Mouse (Mus musculus) thymus, postnatal 14 days (tissue): ENCODE data around the gene Tgfbi.
A peak's percentile ranks its signal among the peaks of the same experiment; 100 is the strongest.

ENCODE experiments used
- DNase-seq: peaks from one replicate; pipeline ENCODE4 v3.0.0; 2021

The Tgfbi gene

DNA sequence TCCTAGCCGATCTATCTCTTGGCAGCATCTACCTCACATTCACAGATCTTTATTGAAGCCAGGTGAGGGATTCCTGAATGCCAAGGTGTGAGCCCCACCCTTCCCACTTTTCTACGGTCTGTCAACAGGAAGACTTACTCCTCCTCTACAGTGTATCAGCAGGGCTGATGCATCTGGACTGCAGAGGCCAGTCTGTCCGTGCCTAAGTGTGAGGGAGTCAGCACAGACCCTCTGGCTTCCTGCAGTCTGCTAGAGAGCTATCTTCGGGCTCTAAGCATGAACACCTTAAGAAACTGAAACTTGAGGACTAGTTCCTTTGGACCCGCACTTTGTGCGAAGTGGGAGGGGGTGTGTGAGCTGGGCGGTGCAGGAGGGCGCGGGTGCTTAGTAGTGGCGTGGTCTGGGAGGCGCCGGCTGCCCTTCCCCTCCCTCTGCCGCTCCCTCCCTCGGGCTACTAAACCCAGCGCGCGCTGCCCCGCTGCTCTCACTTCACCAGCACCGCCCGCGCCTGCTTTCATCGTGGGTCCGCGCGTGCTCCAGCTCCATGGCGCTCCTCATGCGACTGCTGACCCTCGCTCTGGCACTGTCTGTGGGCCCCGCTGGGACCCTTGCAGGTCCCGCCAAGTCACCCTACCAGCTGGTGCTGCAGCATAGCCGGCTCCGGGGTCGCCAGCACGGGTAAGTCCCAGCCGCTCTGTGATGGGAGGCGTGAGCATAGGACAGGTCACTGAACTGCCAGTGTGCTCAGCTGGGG is at the start of gene Tgfbi:
Gene Tgfbi (plus strand): TSS at position 421 of the 754 bp plus-strand sequence.
- peak; percentile 6 for DNase-seq

DNA sequence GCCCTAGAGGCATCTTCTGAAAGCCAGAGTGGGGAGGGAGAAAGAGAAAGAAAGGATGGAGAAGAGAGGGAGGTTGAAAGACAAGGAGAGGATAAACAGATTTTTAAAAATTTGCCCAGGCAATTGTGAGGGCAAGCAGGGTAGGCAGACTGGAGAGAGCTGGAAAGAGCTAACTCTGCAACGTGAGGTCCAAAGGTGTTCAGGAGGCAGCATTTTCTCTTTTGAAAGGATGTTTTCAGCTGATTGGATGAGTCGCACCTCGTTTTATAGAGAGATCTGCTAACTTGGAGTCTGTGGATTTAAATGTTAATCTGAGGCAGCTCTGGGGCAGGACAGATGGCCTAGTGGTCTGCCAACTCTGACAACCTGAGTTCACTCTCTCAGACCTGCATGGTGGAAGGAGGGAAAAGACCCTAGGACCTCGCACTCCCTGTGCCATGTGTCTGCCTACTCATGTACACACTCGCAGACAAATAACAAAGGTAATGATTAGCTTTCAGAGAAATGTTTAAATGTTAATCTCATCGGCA is 49.4 kb upstream of the Tgfbi start:
- DNase-seq: no peak

DNA sequence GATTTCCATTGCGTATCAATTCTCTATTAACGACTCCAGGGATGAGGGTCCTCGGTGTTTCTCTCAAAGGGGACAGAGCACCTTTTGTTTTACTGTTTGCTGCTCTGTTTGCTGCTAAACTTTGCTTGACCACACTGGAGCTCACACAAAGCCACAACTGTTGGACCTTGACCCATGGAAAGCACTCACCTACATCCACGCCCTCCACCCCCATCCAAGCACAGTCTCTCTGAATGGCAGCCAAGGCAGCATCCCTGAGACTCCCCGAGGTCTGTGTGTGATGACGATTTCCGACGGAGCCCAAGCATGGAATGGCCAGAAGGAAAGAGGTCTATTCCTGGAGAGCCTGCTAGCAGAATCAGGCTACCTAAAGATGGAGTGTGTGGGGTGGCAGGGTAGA is 48.2 kb upstream of the Tgfbi start:
- no peak for DNase-seq

DNA sequence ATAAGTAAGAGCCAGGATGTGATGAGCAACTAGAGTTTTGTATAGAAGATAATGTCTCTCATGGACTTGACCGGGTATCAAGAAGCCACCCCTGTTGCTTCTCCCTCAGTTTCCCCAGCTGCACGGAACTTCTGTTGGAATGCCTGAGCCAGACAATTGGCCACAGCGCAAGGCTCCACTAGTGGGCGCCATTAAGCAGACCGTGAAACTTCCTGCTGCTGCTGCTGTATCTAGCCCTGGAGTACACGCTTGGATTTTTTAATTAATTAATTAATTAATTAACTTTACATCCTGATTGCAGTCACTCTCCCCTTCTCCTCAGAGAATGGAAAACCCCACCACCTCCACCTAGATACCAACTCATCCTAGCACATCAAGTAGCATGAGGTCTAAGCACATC is 46.2 kb upstream of the Tgfbi start:
- peak; percentile 48 for DNase-seq

DNA sequence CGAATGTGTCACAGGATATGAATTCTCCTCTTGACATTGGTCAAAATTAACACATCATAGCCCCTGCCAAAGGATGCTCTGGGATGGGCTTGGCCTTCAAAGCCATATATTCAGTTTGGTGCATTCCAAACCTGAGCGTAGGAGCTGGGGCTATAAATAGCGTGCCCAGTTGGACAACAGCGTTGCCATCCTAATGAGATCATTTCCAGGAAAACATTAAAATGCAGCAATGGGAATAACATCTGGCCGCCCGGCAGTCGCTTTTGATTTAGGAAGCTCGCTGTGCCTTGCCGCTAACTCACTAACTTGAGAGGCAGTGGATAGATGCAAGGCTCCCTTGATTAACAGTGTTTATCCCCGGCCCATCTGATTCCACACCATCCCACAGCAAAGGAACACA is 43.0 kb upstream of the Tgfbi start:
- DNase-seq: no peak

DNA sequence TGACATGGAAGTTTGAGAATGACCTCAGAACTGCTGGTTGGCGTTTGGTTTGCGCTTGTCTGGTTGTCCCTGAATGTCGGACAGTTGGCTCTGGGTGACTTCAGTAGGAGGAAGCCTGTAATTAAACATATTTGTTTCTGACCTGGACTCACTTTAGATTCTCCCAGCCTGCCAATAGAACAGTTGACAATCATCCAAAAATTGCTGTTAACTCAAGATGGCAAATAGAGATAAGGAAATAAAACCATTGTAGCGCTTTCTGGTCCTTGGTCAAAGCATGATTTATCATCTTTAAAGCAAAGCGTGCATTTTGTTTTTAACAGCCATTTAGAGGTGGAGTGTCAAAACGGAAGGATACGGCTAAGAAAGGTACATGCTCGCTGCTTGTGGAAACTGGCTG is 37.7 kb upstream of the Tgfbi start:
- DNase-seq: no peak

DNA sequence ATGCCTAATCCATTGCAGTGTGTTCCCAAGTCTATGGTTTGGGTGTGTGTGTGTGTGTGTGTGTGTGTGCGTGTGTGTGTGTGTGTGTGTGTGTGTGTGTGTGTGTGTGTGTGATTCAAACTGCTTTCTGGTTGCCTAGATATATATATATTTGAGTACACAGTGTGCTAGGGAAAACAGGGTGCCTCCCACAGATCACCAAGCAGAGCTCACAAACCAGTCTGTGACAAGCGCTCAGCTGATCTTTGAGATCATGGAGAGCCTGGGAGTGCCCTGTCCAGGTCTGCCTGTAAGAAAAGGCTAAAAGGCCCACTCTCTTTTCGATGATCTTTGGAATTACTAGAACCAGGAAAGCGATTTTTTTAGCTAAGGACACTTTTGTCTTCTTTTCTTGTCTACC is 34.2 kb upstream of the Tgfbi start:
- DNase-seq: no peak

DNA sequence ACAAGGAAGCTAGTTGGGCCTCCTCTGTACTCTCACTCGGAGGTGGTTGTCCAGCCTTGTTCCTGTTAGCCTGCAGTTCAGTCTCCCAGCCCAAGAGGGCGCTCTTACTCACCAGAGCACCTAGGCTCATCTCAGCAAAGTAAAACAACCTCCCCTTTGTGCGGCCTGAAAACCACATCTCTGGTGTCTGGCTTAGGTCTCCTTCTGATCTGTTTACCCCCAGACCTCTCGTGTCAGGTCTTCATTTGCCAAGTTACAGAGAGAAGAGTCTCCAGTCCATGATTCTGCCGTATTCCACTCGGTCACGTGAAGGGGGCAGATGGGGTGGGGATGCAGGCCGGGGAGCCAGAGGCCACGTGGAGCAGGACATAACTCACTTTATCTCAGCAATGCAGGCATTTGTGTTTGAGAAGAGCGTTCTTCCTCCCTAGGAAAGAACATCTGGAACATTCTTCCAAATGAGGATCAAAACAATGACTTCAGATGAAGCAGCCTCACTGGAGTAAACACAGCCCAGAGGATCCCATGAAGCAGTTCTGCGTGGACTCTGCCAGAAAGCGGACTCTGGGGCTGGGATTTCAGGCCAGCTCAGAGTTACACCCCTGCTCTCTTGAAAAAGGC is 33.5 kb upstream of the Tgfbi start:
- DNase-seq: peak; percentile 70

DNA sequence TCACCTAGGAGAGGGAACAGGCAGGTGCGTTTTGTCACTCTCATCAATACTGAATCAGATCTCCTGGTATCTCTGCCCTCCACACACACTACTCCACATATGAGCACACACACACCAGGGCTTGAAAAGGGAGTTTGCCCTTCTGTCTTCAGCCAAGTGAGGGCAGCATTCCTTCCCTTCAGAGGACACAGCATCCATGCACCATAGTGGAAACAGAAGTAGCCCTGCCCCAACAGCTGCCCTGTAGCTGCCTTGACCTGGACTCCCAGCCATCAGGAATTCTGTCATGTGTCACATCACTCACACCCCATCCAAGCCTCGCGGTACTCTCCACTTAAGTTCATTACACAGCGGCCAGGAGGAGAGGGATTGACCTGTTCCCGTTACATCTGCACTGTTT is 31.2 kb upstream of the Tgfbi start:
- DNase-seq: no peak

DNA sequence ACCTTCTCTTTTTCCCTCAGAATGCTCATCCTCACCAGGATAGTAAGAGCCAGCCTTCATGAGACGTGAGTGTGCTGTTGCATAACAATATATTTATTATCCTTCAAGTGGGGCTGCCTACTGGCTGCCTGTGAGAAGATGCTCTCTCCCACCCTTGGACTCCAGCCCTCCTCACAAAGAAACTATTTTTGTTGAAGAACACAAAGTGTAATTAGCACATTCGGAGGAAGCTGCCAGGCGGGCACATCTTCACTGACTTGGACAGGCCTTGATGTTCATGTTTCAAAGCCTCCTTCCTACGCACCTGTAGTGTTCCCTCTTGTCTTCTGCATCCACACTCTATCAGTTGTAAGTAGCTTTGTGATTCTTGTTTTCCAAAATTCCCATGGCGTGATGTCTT is 28.9 kb upstream of the Tgfbi start:
- DNase-seq: no peak

DNA sequence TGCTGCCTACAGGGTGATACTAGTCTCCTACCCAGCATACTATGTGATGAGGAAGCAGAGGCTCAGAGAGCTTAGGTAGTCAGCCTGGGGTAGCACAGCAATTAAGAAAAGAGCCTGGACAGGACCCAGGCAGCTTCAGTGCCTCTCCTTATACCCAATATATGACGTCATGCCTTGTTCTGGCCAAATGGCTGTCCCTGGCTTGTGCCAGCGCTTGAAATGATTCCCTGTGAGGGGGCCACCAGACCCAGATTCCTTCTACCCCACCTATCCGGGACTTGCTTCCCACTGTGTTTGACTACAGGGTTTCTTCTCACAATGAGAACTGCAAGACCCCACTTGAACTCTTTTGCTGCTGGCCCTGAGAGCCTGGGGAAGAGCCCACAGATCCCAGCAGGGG is 27.8 kb upstream of the Tgfbi start:
- no peak for DNase-seq

DNA sequence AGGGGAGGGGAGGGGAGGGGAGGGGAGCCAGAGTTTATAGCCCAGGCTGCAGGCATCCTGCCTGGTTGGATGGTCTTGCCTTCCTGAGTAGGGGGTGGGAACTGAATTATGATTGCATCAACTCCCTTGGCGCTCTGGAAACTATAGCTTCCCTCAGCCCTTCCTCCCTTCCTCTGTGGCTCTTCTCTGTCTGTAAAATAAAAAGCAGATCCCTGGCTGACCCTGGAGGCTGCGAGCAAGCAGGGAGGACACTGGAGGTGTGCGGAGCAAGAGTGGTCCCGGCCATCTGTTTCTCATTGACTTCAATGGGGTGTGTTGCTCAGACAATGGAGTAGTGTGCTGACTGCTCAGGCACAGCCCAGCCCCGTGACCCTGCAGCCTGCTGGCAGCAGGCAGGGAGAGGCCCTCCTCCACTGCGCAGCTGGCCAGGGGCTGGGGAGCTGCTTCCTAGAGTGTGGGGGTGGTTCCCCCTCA is 27.3 kb upstream of the Tgfbi start:
- DNase-seq: no peak

DNA sequence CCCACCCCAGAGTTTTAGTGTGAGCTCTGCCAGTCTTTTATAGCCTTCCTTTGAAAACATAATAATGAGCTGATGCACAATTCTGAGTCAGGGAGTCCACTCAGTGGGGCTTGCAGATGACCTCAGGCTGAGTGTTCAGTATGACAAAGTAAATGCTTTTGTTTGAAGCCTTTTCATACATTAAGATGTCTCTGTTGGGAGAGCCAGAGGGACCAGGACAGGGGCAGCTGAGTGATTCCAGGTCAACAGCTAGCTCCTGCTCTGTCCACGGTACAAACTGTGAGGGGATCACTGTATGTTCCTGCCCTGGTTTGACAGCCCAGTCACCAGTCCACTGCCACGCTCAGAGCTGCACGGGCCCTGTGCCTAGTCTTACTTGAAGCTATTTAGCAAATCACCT is 26.6 kb upstream of the Tgfbi start:
- DNase-seq: no peak

DNA sequence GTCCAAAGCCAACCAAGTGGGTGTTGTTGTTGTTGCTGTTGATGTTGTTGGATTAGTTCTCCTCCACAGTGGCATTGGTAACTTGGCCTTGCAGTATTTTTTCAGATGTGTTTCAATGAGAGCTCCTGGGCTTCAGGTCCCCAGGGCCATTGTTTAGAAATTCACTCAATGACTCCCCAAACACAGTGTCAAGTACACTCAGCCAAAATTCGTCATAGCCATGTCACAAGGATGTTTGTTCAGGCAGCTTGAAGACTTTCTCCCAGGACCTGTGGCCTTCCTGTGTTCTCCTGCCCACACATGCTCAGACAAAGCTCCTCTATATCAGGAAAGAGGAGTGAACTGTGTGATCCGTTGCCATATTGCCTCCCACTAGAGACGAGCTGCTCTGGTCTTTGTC is 23.3 kb upstream of the Tgfbi start:
- no peak for DNase-seq

DNA sequence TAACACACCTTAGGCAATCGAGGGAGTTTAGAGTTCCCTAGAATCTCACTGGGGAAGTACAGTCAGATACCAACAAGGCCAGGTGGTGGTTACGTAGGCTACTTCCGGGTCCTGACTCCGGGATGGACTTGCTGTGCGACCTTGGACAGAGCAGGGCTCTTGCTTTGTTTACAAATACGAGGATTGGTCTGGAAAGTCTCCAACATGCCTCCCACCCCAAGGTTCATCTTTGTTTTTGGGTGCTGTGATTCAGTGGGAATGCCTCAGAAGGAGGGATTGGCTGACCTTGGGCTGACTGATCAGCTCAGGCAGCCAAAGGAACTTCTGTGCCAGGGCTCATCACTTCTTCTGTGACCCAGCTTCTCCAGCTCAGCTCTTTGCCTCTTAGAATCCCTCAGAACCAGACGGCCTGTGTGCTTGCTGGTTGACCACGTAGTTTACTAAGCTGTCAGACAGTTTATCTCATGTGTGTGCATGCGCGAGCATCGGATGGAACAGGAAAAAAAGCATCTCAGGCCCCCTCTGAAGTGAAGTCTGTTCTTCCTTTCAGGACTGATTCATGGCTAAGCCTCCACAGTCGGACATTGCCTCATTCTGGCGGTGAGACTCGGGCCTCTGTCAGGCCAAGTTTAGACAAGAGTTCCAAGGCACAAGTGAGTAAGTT is 20.7 kb upstream of the Tgfbi start:
- DNase-seq: no peak

DNA sequence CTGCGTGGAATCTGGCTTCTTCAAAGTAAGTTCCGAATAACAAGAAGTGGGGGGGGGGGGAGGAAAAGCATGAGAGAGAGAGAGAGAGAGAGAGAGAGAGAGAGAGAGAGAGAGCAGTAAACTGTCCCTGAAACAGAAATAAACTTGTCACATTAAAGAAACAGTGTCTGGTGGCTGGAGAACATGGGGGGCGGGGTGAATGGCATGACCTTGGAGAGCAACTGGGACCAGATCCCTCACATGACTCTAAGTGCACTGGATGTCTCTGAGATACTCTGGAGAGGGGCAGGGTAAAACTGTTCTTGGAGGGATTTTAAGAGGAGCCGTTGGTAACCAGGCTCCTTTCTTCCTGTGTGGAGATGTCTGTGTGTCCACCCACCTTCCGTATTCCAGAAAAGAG is 19.1 kb upstream of the Tgfbi start:
- no peak for DNase-seq

DNA sequence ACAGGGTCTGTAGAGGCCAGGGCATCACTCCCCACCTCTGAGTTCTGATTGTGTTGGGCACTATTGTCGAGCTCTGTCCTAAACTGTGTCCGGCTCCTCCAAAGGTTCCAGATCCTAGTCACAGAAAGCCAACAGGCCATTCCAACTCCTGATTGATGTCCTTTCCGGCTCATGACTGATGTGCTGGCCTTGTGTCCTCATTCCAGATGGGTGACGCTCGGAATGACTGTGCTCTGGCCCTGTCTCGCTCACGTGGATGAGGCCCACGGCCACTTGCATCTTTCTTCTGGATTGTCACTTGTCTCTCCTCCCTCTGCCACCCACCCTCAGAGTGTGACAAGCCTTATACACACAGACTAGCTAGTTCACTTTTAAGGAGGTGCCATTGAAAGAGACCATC is 18.1 kb upstream of the Tgfbi start:
- no peak for DNase-seq

DNA sequence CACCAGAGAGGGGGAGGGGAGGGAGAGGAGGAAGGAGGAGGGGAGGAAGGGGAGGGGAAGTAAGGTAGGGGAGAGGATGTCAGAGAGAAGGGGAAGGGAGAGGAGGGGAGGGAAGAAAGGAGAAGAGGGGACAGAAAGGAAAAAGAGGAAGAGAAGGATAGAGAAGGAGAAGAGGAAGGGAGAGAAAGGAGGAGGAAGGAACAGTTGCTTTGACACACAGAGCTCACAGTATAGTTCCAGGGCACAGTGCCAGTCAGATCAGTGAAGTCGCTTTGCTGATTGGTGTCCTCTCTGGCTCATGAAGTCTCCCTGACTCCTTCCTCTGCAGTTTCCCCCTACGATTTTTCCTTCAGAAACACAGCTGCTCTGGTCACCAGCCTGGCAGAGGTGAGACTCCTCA is 17.4 kb upstream of the Tgfbi start:
- DNase-seq: no peak

DNA sequence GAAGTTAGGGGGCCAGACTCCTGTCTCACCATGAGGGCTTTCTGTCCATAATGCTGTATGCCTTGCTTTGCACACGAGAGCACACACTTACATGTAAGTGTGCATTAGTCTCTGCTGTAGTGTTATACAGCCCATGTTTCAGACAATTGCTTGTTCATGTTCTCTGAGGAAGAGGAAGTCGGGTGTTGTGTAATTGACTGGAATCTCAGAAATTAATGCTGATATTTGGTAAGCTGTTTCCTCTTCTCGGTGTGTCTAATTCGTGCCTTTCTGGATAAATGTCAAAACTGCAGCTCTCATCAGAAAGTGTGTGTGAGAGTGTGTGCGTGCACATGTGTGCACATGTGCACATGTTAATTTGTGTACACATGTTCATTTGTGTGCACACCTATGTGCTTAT is 16.1 kb upstream of the Tgfbi start:
- no peak for DNase-seq

DNA sequence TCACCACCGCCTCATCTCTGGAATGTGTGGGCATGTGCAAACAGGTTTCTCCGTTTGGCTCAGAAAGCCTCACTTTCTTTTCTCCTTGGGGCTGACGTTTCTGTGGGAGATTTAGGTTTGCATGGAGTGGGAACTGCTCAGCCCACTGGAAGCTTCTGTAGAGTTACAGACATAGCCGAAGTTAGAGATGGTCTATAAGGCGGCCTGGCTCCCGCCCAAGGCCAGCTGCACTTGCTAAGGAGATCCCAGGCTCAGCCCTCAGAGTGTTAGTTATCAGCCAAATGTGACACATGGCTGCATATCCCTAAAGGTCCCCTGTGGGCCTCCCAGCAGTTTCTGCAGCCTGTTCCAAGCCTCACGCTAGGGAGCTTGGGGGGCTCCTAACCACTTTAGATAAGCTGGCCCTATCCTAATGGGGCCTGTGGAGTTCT is 15.3 kb upstream of the Tgfbi start:
- no peak for DNase-seq

DNA sequence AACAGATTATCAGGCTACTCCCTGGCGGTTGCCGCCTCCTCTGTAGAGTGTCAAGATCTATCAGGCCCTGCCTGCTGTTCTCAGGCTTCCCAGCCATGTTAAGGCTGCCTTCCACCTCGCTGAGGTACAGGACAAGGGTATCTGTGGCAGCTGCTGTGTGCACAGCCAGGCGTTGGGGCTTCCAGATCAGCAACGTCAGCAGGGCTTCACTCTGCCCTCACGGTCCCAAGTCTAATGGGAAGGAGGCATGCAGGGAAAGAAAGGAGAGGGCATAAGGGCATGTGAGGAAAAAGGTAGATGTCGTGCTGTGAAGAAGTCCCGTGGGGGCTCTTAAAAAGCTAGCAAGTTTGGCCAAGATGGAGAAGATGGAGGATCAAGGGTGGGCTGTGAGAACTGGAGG is 14.1 kb upstream of the Tgfbi start:
- no peak for DNase-seq

DNA sequence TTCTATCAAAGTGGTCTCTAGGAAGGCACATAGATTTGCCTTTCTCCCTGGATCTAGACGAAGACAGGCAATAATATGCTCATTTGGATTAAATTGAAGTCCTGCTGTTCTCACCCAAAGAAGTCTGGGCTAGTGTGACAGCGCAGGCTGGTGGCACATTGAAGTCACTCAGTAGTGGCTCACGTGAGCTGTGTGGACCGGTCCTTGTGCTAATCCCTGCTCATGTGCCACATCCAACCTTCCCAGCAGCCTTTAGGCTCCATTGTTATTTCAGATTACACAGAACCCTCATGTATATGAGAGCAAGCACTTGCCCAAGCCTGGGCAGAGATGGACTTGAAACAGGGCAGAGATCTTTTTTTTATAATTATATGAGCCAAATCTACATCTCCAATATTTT is 12.0 kb upstream of the Tgfbi start:
- no peak for DNase-seq

DNA sequence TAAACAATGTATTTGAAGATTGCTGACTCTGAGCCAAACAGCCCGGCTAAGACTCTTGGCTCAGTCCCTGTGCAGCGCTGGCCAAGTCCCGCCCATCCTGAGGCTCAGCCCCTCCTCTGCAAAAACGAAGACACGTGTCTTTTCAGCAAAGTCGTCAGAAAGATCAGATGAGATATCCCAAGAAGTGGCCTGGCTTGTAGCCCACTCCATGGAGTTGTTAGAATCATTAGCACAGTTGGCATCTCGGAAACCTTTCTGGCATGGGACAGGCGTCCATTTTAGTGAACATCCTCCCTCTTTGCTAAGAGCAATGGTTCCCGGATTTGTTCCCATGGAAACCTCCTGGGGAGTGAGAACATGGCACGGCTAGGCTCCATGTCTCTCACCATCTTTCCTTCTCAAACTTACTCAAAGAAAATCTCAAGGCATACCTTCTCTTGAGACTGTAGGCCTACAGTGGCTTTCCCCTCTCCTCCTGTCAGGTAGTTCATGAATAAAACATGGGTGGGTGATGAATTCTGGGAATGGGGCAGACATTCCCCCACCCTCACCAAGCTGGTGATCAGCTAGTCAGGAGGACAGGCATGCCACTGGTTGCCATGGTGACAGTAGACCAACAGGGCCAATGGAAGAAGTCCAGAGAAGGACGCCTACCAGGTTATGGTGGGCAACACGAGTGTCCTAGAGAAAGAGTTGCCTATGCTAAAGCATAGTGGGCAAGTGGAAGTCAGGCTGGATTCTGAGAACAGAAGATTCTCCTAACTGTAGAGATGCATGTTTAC is 11.3 kb upstream of the Tgfbi start:
- no peak for DNase-seq
